Mouse (Mus musculus) heart, embryonic 11.5 days (tissue): ENCODE data around the gene Dlx6. TPM values are rescaled to one million over a fixed set of nuclear protein-coding genes. Genes with fewer than 3 reads are reported as not detected.

Experiments
- ATAC-seq: fragments of 200-750 bp; cut with Nextera tagmentation; replicated peaks from 2 replicates; pipeline ENCODE4 v1.8.0; 2017; ENCODE audit warnings: moderate library complexity; ENCODE audit not compliant: insufficient number of reproducible peaks, low FRiP score, low TSS enrichment
- H3K27ac ChIP-seq: fragments of 300-500 bp; sonication (generic); 2 replicates; pipeline ENCODE4 v1.5.1; 2014; ENCODE audit warnings: mild to moderate bottlenecking, low read depth, low read length
- H3K27me3 ChIP-seq: fragments of 300-500 bp; sonication (generic); 2 replicates; pipeline ENCODE4 v1.6.1; 2014; ENCODE audit warnings: mild to moderate bottlenecking, low read length, mixed read lengths; ENCODE audit not compliant: control insufficient read depth, insufficient read depth
- H3K36me3 ChIP-seq: fragments of 300-500 bp; sonication (generic); 2 replicates; pipeline ENCODE4 v1.6.1; 2014; ENCODE audit warnings: mild to moderate bottlenecking, low read length, moderate library complexity, mixed read lengths; ENCODE audit not compliant: control insufficient read depth, insufficient read depth
- H3K4me1 ChIP-seq: fragments of 300-500 bp; sonication (generic); 2 replicates; pipeline ENCODE4 v1.6.1; 2014; ENCODE audit warnings: low read length; ENCODE audit not compliant: control insufficient read depth, insufficient read depth
- H3K4me2 ChIP-seq: fragments of 300-500 bp; sonication (generic); 2 replicates; pipeline ENCODE4 v1.6.1; 2014; ENCODE audit warnings: mild to moderate bottlenecking, moderate library complexity
- H3K4me3 ChIP-seq: fragments of 300-500 bp; sonication (generic); 2 replicates; pipeline ENCODE4 v1.5.1; 2014; ENCODE audit warnings: low read depth, low read length
- H3K9ac ChIP-seq: fragments of 300-500 bp; sonication (generic); 2 replicates; pipeline ENCODE4 v1.6.1; 2014; ENCODE audit warnings: mild to moderate bottlenecking, low read depth, low read length, moderate library complexity
- H3K9me3 ChIP-seq: fragments of 300-500 bp; sonication (generic); replicated peaks from 2 replicates; pipeline ENCODE4 v1.6.1; 2016; ENCODE audit warnings: low read length; ENCODE audit not compliant: control insufficient read depth
- WGBS: fragments of 180-500 bp; shearing (Covaris S2); extraction: QIAGEN DNeasy Blood & Tissue Kit; methylation state at CpG from one replicate; pipeline ENCODE4 v1.1.7; 2014; ENCODE audit not compliant: insufficient replicate concordance; 5-methylcytosine and 5-hydroxymethylcytosine counted together
- polyA plus RNA-seq: library from polyadenylated mRNA; unstranded; fragments of >200 nt; fragmentation: Nextera tagmentation; extraction: Ambion mirVana; gene quantifications from 2 replicates; pipeline ENCODE4 v1.2.1, GENCODE M21; 2014

The Dlx6 gene
- polyA plus RNA-seq, 1 experiment from 2014 or later: 0.47 TPM

DNA sequence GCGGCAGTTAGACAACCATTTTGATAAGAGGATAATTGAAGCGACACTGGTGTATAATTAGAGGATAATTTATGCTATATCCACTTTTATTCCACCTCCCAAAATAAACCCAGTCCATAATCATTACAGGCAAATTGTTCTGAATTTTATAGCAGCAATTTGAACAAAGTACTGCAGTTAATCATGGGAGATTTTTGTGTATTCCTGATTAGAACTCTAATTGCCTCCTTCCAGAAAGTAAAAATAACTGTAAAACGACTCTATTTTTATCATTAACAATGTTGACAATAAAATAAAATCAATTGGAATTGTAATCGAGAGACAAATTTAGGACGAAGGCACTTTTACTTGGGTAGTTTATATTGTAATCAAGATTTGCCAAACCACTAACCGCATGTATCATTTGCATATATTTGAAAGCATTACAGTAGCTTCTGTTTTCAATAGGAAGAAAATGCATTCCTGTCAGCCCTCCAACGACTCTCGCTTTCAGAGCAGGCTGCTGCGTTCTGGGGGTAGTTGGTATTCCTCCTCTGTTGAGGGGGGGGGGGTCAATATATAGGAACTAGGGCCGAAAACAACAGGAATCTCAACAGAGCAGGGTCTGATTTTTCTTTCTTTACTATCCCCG lies 1.2 kb upstream of the Dlx6 start:
- Histone ChIP-seq H3K4me2 (peak overlapping the region; percentile 96; the same call in 1 of the 2 replicates), H3K9me3 (no peaks in the 10 kb centered on the region), H3K4me1 (peaks cover 21% of the 10 kb centered on the region), H3K36me3 (no peaks in the 10 kb centered on the region), H3K27ac (no peak overlapping the region), H3K27me3 (peaks cover 81% of the 10 kb centered on the region), H3K9ac (no peak overlapping the region), H3K4me3 (peak overlapping the region; percentile 55; the same call in 1 of the 2 replicates)
- no peak for ATAC-seq
- 5% methylated on average over 11 of the region's 11 CpGs for WGBS

GRCm38 (mm10) chr6:6862611-6863010 lies 523 bp upstream of the Dlx6 start:
- H3K27ac ChIP-seq: no peak overlapping the region
- H3K4me1 ChIP-seq: peaks cover 21% of the 10 kb centered on the region
- peaks cover 81% of the 10 kb centered on the region for H3K27me3 ChIP-seq
- H3K4me2 ChIP-seq: peak overlapping the region; percentile 96
- peak; percentile 27; the same call in 1 of the 2 replicates for ATAC-seq
- H3K4me3 ChIP-seq: peak overlapping the region; percentile 55
- under 1% methylated on average over 23 of the region's 23 CpGs for WGBS
- H3K9me3 ChIP-seq: no peaks in the 10 kb centered on the region
- H3K9ac ChIP-seq: no peak overlapping the region
- no peaks in the 10 kb centered on the region for H3K36me3 ChIP-seq

DNA sequence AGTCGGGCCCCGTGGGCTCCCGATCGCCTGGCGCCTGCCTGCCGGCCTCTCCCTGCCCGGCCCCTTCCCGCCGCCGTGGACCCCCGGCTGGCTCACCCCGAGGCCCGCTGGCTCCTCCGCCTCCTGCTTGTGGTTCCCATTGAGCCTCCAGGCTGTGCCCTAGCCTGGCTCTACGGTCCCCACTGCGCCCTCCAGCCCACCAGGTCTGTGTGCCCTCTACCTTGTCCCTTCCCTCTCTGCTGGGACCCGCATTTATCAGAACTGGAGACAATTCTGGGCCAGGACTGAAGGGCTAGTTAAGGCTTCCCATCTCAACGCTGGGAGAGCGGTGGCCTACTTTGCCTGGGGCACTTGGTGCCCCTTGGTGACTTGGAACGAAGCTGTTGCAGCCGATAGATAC lies 821 bp downstream of the Dlx6 start:
- Histone ChIP-seq H3K4me1 (peaks cover 21% of the 10 kb centered on the region), H3K27ac (no peak overlapping the region), H3K9me3 (no peaks in the 10 kb centered on the region), H3K4me2 (peak overlapping the region; percentile 96), H3K27me3 (peaks cover 76% of the 10 kb centered on the region), H3K36me3 (no peaks in the 10 kb centered on the region), H3K9ac (peak overlapping the region; percentile 52; the same call in 1 of the 2 replicates), H3K4me3 (peak overlapping the region; percentile 55)
- ATAC-seq: peak; percentile 41; the same call in 1 of the 2 replicates
- under 1% methylated on average over 21 of the region's 21 CpGs for WGBS

- ATAC-seq: no peak
- WGBS: 2% methylated on average over 36 of the region's 36 CpGs
- peak overlapping the region; percentile 96 for H3K4me2 ChIP-seq
- no peak overlapping the region for H3K9ac ChIP-seq
- H3K9me3 ChIP-seq: no peaks in the 10 kb centered on the region
- H3K4me3 ChIP-seq: peak overlapping the region; percentile 55
- peaks cover 21% of the 10 kb centered on the region for H3K4me1 ChIP-seq
- no peak overlapping the region for H3K27ac ChIP-seq
- peaks cover 74% of the 10 kb centered on the region for H3K27me3 ChIP-seq
- no peaks in the 10 kb centered on the region for H3K36me3 ChIP-seq
These were observed 1.6 kb downstream of the Dlx6 start for GRCm38 (mm10) chr6:6864441-6865440.

GRCm38 (mm10) chr6:6867031-6867430 lies 3.9 kb downstream of the Dlx6 start:
- H3K4me2 ChIP-seq: no peak overlapping the region
- WGBS: 2% methylated on average over 9 of the region's 9 CpGs

GRCm38 (mm10) chr6:6869041-6869685 lies 6.0 kb downstream of the Dlx6 start:
- Histone ChIP-seq H3K36me3 (no peaks in the 10 kb centered on the region), H3K4me1 (peaks cover 5% of the 10 kb centered on the region)

More at GRCm38 (mm10) chr6:6867031-6867430, 3.9 kb downstream of the Dlx6 start:
- Histone ChIP-seq H3K9ac (no peak overlapping the region), H3K27me3 (peaks cover 83% of the 10 kb centered on the region), H3K27ac (no peak overlapping the region), H3K9me3 (no peaks in the 10 kb centered on the region), H3K4me1 (peaks cover 14% of the 10 kb centered on the region), H3K4me3 (no peak overlapping the region), H3K36me3 (no peaks in the 10 kb centered on the region)
- no peak for ATAC-seq

DNA sequence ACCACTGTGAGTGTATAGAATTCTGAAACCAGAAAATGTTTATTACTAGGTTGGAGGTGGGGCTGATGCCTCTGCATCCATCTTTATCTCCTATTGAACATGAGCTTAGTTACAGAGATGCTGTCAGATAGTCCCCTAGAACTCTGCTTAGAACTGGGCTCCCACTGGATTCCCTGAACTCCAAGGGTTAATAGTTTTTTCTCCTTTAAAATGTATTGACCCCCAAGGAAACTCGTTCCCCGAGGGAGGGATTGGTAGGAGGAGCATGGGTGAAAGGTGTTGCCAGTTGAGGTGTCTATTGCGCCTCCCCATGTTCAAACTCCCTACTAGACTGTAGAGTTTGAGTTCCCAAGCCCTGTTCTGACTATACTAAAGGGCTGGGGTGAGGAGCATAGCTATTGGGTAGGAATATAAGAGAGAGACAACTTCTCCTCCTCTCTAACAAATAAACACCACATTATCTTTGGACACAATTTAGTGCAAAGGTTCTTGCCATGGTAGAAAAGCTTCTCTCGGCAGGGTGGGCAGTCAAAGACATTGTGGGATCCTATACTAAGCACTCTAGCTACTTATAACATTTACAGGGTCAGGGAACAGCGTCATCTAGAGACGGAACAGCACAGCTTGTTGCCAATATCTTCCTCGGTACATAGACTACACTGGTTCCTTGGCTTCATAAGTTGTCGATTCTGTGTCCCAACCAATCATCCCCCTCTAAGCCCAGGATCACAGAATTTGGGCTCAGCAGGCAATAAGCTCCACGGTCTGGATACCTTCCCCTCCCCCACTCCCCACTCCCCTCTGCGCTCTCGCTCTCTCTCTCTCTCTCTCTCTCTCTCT lies 7.0 kb downstream of the Dlx6 start:
- Histone ChIP-seq H3K4me2 (no peak overlapping the region), H3K27ac (no peak overlapping the region), H3K9ac (no peak overlapping the region), H3K4me1 (no peaks in the 10 kb centered on the region), H3K4me3 (no peak overlapping the region), H3K9me3 (no peaks in the 10 kb centered on the region), H3K36me3 (no peaks in the 10 kb centered on the region), H3K27me3 (peaks cover 88% of the 10 kb centered on the region)
- no peak for ATAC-seq
- 1% methylated on average over 10 of the region's 11 CpGs for WGBS

More at GRCm38 (mm10) chr6:6869041-6869685, 6.0 kb downstream of the Dlx6 start:
- WGBS: 4% methylated on average over 13 of the region's 13 CpGs
- Histone ChIP-seq H3K4me2 (no peak overlapping the region), H3K27ac (no peak overlapping the region), H3K9me3 (no peaks in the 10 kb centered on the region), H3K4me3 (no peak overlapping the region), H3K27me3 (peaks cover 86% of the 10 kb centered on the region), H3K9ac (no peak overlapping the region)
- ATAC-seq: no peak
